Mouse (Mus musculus) duodenum, adult 2 months (tissue): ENCODE measurements around the gene Gm20924. TPM values are rescaled to one million over a fixed set of nuclear protein-coding genes. Genes with fewer than 3 reads are reported as not detected.

Source experiments
- polyA plus RNA-seq: library from polyadenylated mRNA; depleted of rRNA; stranded (reverse); fragments of >200 nt; gene quantifications from 2 replicates; pipeline ENCODE4 v1.2.3, GENCODE M21; 2012; ENCODE audit warnings: low replicate concordance; rRNA removed

Gene Gm20924
- polyA plus RNA-seq: not detected in 2 replicates

DNA sequence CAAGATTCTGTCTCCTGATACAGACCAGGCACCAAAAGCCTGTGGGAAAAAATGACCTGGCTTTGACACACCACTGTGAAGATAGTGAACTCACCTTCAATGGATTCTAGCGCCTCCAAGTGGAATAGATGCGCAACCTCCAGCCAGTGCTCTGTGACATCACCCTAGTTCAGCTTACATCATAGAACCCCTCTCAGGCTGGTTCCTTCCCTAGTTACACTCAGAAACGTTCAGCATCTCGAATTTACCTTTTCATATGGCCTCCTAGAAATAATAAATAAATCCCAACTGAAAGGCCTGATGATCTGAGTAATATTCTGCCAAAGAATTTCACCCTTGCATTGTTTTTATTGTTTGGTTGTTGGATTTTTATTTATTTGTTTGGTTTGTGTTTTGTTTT is at the start of gene Gm20924:
Gene Gm20924 (minus strand): TSS at position 101 of the 400 bp plus-strand sequence.

Other genes starting within 250 kb of the Gm20924 start
- not detected in 2 replicates for gene Gm20736, start 170.2 kb upstream of the Gm20924 start, polyA plus RNA-seq